Mouse (Mus musculus) gastrocnemius, postnatal 14 days (tissue): ENCODE results near the gene Spata2. TPM values are rescaled to one million over a fixed set of nuclear protein-coding genes. Genes with fewer than 3 reads are reported as not detected.

Experiments used
- DNase-seq: peaks from one replicate; pipeline ENCODE4 v3.0.0; 2021; ENCODE audit warnings: mixed read lengths
- intact Hi-C: fragments of 180-260 bp; cut with DNase I; formaldehyde crosslinking; loops from one replicate; pipeline ENCODE4 v1.15.1; 2025; ENCODE audit warnings: low total_unique reads
- total RNA-seq, 2 experiments: library from RNA; stranded (reverse); gene quantifications; 2 replicates each; pipeline ENCODE4 v1.2.3; 2021

The Spata2 gene
- total RNA-seq, 2 experiments from 2014 or later = 11.6 to 15.7 TPM

DNA sequence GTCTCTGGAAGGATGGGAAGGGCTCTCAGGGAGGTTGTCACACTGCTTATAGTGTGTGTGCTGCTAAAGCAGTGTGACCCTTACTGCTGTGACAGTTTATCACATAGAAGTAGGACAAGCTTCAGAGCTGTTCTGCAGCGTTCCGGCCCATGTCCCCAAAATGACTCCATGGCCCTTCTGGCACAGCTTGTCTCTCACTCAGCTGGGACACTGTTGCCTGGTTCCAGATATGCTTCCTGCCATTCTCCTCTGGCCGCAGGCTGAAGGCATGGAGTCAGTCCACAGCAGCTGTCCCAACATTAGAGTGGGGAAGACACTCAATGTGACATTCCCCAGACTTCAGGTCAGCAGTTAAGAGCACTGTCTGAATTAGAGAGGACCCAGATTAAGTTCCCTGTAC lies 34.1 kb downstream of the Spata2 start:
- DNase-seq = no peak
- intact Hi-C loops = no loop called here

DNA sequence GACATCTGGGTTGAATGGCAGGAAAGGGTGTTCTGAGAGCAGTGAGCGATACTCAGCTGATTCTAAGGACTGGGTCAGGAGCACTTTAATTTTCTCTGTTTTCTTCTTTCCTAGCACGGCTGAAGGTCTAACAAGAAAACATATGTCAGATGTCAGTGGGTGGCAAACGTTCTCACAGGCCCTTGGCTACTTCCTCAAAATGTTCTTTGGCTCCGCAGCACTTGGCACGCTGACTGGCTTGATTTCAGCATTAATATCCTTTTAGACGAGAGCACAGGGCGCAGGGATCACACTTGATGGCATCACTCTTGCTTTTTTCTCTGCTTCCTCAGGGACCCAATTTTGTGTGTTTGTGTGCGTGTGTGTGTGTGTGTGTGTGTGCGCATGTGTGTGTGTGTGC lies 35.5 kb downstream of the Spata2 start:
- no peak for DNase-seq
- intact Hi-C loops = no loop called here

DNA sequence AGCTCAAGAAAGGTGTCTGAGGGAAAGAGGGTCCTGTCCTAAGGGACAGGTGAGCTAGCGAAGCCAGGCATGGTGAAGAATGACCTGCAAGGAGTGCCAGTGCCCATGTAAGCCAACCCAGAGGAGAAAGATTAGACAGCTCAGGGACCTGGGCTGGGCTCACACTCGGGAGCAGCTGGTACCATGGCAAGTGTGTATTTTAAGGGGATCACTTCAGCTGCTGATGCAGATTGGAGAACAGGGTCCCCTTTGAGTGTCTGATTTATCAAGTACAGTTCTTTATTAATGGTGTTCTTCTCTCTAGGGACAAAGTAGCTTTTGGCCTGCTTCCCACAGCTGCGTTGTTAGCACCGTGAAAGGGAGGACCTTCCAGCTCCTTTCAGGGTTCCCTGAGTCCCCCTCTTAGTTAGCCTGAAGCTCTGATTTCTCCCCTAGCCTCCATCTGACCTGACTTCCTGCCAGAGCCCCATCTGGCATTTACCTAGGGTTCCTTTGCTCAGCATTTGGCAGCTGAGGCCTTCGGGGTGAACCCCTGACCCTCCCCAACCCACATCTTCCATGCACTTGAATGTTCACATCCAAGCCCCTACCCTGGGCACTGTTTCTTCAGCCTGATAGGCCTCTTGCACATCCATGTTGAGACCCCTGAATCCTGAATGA lies 36.2 kb downstream of the Spata2 start:
- intact Hi-C loops = no loop called here
- DNase-seq = no peak

DNA sequence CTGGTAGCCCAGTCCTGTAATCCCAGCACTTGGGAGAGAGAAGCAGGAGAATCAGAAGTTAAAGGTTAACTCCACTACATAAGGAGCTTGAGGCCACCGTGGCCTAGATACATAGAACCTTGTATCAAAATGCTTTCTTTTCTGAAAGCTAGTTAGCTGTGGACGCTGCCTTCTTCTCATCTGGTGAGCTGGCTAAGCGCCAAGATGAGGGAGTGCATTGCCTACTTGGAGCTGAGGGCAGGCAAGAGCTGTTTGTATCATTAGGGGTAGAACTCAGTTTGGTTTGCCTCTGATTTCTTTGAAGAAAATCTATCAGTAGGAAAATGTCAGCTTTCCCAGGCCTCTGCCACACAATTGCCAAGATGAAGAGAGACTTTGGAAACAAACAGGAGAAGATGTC lies 38.9 kb downstream of the Spata2 start:
- no peak for DNase-seq
- intact Hi-C loops = no loop called here

DNA sequence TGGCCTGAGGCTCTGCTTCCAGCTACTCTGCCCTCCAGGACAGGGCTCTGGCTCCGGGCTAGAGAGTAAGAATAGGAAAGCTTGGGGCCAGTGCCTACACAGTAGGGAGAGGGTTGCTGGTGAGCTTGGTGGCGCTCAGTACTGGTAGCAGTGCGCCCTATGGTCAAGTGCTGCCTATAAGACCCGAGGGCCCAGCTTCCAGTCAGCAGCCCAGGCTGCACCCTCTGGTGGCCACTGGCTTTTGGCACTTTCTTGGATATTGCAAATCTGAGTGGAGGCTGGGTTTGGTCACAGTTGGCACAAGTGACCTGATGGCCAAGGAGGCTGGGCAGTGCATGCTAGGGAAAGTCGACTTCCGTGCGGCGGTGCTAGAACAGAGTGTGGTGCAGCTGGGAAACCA lies 42.0 kb downstream of the Spata2 start:
- intact Hi-C loops = no loop called here
- DNase-seq = no peak

DNA sequence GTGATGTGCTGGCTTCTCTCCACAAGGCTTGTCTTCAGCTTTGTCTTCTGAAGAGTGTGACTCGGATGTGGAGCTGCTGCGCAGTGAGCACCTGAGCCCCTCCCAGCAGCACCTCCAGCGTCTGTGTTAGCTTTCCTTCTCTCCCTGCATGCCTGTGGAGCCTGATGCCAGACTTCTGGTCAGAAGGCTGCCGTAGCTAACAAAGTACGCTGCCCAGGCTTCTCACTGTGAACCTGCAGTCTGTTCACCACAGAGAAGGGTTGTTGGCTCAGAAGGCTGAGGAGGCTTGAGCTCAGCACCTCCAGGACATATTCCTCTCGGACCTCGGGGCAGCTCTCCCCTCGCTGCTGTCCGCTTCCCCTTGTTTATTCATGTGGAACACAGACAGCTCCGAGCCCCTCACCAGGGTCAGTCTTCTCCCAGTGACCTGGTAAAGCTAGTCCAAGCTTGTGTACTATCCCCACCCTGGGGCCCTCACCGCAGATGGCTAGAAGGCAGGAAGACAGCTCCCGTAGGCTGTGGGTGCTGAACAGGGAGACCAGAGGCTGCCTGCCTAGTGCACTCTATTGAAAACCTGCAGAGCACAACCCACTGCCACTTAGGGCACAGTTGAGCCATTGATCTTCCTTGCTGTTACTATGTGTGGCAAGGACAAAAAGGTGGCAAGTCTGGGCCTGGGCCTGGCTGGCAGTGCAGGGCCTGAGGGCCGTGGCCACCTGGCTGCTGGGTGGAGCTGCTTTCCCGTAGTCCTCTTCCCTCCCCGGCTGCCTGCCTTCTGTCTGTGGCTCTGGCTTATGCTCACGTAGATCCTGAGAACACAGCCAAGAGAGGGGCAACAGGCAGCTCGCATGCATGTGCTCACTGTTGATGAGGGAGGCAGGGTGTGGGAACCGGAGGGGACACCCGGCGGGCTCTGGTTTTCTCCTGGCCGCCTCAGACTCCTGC lies 43.1 kb downstream of the Spata2 start:
- no peak for DNase-seq
- intact Hi-C loops = no loop called here

DNA sequence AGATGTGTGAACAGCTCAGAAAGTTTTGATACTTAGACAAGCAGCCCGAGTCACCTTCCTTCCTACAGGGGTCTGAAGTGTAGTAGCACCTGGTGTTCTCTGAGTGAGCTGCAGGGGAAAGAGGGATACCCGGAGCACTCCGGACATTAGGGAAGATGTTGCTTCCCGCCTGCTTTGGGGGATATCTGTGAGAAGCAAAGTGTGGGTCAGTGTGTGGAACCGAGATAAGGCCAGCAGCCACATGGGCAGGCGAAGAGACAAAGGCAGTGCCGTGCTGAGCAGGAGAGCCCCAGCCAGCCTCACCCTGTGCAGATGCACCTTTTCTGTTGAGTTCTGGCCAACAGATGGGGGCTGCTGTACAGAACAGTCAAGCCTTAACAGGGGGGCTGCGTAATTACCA lies 45.1 kb downstream of the Spata2 start:
- no peak for DNase-seq
- intact Hi-C loops = no loop called here

DNA sequence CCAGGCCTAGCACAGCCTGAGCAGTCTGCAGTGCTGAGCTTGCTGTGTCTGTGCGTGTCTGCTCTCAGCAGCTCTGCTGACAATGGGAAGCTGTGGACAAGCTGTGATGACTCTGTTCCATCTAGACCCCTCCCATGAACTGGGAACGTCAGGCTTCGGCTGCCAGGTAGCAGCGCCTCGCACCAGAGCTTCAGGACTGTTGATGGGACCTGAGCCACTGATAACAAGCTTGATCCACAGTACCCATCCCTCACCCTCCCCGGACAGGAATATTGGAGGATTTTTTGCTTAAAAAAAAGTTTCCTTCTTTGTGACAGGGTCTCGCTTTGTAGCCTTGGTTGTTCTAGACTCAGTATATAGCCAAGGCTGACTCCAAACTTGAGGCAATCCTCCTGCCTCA lies 45.5 kb downstream of the Spata2 start:
- no peak for DNase-seq
- intact Hi-C loops = no loop called here

DNA sequence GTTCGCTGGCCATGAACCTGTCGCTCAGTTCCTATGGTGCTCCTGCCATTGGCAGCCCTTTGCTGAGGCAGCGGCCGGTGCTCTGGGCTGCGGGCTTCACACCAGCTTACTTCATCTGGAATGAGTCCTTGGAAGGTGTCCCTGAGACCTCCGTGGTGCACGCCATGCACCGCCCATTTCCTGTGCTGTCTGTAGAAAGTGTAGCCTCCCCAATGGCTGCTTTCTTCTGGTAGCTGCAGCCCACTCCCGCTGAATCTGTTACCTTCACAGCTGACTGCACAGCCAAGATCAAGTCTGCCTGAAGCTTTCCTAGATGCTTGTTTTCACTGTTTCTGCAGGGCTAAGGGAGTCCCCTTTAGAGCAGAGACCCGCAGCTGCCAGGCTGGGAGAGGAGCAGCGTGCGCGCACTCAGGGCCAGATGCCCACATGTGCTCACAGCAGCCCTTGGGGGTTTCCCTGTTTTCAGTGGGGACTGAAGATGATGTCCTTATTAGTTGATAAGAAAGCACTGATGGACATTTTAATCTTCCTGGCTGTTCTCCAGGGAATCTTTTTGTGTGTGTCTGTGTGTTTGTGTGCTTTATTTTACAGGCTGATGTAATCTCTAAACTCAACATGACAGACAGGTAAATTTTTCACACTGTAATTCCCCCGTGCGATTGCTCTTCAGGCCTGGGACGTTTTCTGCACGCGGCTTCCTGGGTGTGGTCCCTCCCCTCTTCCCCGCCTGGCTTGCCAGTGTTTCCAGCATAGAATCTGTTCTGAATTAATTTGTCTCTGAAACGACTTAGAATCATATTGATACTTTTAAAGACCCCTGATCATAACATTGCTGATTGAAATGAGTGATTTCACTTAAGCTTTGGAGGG lies 46.5 kb downstream of the Spata2 start:
- intact Hi-C loops = no loop called here

DNA sequence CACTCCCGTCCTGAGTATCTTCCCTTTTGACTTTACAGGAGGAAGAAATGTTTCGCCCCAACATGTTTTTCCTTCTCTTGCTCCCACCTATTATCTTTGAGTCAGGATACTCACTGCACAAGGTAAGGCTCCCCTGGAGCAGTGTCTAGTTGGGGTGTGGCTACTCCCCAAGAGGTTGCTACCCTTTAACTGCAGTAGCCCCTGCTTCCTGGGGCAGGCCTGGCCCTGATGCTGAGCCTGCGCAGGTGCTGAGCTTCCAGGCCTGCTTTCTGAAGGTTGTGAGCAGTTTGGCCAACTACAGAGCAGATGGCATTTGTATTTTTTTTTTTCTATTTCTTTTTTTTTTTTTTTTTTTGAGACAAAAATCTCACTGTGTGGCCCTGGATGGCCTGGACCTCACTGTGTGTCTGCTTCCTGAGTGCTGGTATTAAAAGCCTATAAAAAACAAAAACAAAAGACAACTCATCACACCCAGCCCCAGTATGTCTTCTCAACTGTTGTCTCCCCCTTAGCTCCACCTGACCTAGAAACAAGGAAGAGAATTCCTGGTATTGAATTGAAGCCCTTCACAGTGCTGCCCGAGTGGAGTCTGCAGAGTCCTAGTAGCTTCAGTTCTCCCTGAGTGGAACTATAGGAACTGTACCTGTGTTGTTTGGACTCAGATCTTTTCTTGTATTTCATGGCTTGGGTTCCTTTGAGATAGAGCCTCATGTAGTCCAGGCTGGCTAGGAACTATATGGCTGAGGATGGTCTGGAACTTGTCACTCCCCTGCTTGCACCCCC lies 49.1 kb downstream of the Spata2 start:
- no peak for DNase-seq
- intact Hi-C loops = no loop called here

More for the DNA sequence above, 46.5 kb downstream of the Spata2 start:
- no peak for DNase-seq

DNA sequence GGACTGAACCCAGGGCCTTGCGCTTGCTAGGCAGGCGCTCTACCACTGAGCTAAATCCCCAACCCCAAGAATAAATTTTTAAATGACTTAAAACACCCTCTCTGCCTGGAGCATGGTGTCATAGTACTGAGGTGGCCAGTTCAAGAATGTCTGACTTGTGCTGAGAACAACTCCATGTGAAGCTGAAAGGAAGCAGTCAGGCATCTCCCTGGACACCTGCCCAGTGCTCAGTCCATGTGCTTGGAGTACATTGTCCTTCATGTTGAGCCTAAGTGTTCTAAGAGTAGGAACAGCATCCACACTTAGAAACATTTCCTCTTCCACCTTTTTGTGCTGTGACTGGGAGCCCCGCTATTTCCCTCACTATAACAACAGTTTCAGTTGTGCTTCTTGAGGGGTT lies 53.3 kb downstream of the Spata2 start:
- DNase-seq = no peak
- intact Hi-C loops = no loop called here

DNA sequence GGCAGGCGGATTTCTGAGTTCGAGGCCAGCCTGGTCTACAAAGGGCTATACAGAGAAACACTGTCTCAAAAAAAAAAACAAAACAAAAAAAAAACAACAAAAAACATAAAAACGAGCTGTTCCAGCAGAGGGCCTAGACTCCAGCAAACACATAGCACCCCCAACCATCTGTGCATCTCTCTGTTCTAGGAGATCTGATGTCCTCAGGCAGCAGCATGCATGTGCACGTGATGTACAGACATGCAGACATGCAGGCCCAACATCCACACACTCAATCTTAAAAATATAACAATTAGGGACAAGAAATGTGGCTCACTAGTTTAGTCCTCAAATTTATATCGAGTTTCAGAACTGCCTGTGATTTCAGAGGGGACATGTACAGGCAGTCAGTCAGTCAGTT lies 56.3 kb downstream of the Spata2 start:
- no peak for DNase-seq
- intact Hi-C loops = no loop called here

DNA sequence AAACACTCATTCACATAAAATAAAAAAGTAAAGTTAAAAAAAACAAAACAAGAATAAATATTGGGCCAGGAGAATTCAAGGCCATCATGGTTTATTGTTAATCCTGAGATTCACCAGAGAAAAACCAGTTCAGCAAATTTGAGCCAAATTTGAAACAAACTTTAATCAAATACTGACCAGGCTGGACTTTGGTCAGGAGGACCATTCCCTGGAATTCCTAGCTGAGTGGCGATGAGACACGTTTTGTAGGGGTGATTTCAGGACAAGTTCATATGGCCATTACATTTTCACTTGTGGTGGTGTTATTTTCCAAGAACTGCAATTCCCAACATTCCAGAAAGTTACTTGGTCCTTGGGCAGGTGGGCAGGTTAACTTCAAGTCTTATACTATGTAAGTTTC lies 57.1 kb downstream of the Spata2 start:
- no peak for DNase-seq
- intact Hi-C loops = no loop called here

DNA sequence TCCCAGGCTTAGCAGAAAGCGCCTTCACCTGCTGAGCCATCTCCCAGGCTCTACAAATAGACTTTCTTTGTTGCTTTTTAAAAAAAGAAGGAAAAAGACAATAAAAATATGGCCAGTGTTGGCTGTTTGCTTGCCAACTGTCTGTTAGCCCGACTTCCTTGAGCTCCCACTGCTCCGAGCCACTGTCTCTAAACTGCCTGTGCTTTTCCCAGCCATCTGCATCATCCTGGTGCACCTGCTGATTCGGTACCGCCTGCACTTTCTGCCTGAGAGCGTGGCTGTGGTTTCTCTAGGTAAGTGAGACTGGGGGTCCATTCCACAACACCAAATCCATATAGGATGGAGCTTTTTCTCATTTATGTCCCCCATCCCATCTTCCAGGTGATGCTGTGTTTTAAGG lies 58.1 kb downstream of the Spata2 start:
- DNase-seq = no peak
- intact Hi-C loops = no loop called here

DNA sequence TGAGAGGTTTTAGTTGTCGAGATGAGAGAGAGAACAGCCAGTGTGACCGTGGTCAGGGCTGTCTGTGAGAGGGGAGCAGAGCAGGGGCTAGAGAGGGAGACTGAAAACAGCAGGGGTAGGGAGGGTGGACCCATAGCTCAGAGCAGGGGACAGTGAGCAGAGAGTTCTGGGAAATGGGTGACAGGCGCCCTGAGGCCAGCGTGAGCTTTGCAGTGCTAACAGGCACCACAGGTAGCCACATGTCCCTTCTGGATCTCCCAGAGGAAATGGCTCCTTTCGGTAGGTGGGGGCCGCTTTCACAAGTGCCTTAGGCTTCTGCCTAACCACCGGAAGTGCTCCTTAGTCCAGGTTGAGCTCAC lies 61.3 kb downstream of the Spata2 start:
- no peak for DNase-seq
- intact Hi-C loops = no loop called here

Other genes with a start within 250 kb of the Spata2 start
- 10 to 100 TPM; 15.0 to 17.6 TPM for gene B4galt5, start 143.7 kb downstream of the Spata2 start, total RNA-seq
- 10 to 100 TPM; 24.5 to 24.6 TPM for gene Slc9a8, start 71.2 kb downstream of the Spata2 start, total RNA-seq
- 10 to 100 TPM; 15.3 to 15.6 TPM for gene Rnf114, start 242 bp downstream of the Spata2 start, total RNA-seq
- gene Snai1, start 45.3 kb upstream of the Spata2 start, total RNA-seq = 1 to 10 TPM; 3.2 to 3.5 TPM
- gene Ube2v1, start 139.2 kb upstream of the Spata2 start, total RNA-seq = 100 to 1,000 TPM; 158 to 180 TPM
- gene Gm20431, start 168.6 kb upstream of the Spata2 start, total RNA-seq = 10 to 100 TPM; 10.3 to 12.3 TPM
- gene Cebpb, start 196.0 kb upstream of the Spata2 start, total RNA-seq = 100 to 1,000 TPM in 1 of 2 experiments, 10 to 100 TPM in 1; 66.9 to 120 TPM
- gene Tmem189, start 196.9 kb upstream of the Spata2 start, total RNA-seq = 10 to 100 TPM; 18.1 to 22.8 TPM